Mouse (Mus musculus) olfactory bulb, adult 2 months (tissue): ENCODE measurements at regions not wholly inside any gene's neighbourhood (a gene's known extent, or its start where the extent isn't known, plus 50 kb on each side); places are given as distances from the start of the nearest gene placed in this dataset.

ENCODE experiments used
- H3K27ac ChIP-seq: fragments of 200-500 bp; 2 replicates; pipeline ENCODE4 v1.5.1; 2012; ENCODE audit warnings: low read depth, low read length; ENCODE audit not compliant: insufficient read depth
- H3K4me1 ChIP-seq: fragments of 200-500 bp; 2 replicates; pipeline ENCODE4 v1.6.1; 2012; ENCODE audit warnings: low read length; ENCODE audit not compliant: control insufficient read depth, insufficient read depth
- H3K4me3 ChIP-seq: fragments of 200-500 bp; 2 replicates; pipeline ENCODE4 v1.5.1; 2012; ENCODE audit warnings: mild to moderate bottlenecking, low read depth, low read length, moderate library complexity; ENCODE audit not compliant: insufficient read depth
- CTCF ChIP-seq: fragments of 200-500 bp; IDR thresholded peaks from 2 replicates; pipeline ENCODE4 v1.5.1; 2012; ENCODE audit warnings: low read depth, mild to moderate bottlenecking, low read length, moderate library complexity; ENCODE audit not compliant: insufficient read depth
- POLR2A ChIP-seq: fragments of 200-500 bp; IDR thresholded peaks from 2 replicates; pipeline ENCODE4 v1.6.1; 2012; ENCODE audit warnings: mild to moderate bottlenecking, low read depth, low read length, moderate library complexity; ENCODE audit not compliant: insufficient read depth
- WGBS: fragments of 180-500 bp; shearing (Covaris S2); methylation state at CpG from one replicate; pipeline ENCODE4 v1.1.7; 2018; 5-methylcytosine and 5-hydroxymethylcytosine counted together

- Histone ChIP-seq H3K27ac (no peak overlapping the region), H3K4me3 (no peak overlapping the region), H3K4me1 (no peaks in the 10 kb centered on the region)
- TF ChIP-seq POLR2A: no peak
- no peak for TF ChIP-seq CTCF
Measured at GRCm38 (mm10) chr13:40525501-40525900, 164.3 kb upstream of the Ofcc1 start.

DNA sequence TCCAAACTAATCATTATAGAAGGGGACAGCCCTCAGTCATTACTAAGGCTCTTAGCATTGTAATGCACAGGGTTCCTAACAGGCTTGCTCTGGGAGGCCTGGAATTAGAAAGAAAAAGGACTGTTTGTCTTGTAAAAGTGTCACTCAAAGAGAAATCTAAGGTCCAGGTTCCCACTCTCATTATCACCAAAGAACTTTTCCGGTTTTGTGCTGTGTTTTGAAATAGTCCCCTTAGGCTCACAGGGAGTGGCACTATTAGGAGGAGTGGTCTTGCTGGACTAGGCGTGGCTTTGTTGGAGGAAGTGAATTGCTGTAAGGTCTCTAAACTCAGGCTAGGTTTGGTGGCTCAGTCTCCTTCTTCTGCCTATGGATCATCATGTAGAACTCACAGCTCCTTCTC lies 161.9 kb upstream of the Ofcc1 start:
- H3K27ac ChIP-seq: no peak overlapping the region
- WGBS: 65% methylated on average over 2 of the region's 2 CpGs
- no peak for TF ChIP-seq POLR2A
- TF ChIP-seq CTCF: no peak
- H3K4me3 ChIP-seq: no peak overlapping the region
- no peaks in the 10 kb centered on the region for H3K4me1 ChIP-seq

DNA sequence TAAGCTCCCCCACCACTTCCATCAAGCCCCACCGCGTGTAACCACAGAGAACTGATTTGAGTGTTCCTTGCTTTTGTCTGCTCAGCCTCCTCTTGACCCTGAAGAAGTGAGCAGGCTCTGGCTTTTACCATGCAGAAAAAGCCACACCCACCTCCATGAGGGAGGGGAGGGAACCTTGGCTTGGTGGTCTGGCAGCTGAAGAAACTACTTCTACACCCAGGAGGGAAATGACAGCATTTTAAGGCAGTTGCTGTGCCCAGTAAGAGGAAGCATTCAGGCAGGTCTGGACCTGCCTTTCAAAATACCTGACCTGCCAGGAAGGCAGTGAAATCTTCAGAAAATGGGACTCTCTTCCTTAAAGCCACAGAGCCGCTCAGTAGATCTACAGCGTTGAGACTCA lies 156.9 kb upstream of the Ofcc1 start:
- TF ChIP-seq POLR2A: no peak
- TF ChIP-seq CTCF: no peak
- no peak overlapping the region for H3K27ac ChIP-seq
- H3K4me3 ChIP-seq: no peak overlapping the region
- no peaks in the 10 kb centered on the region for H3K4me1 ChIP-seq
- WGBS: 65% methylated on average over 4 of the region's 4 CpGs

DNA sequence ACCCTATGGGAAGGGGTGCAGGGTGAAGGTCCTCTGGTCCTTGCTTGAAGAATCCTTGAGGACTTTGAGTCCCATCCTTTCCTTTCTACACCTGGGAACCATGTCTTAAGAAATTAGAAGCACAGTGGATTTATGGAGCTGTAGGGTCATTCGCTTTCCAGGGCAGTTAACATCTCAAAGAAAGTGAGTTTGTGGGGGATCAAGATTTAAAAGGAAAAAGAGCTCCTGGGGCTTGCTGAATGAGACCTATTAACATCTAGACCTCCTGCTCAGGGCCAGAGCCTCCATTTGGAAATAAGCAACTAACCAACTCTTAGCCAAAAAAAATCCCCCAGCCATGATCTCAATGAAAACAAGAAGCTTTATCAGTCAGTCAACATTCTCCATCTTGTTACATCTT lies 148.0 kb upstream of the Ofcc1 start:
- no peak overlapping the region for H3K4me3 ChIP-seq
- 69% methylated on average over 1 of the region's 1 CpGs for WGBS
- H3K27ac ChIP-seq: no peak overlapping the region
- TF ChIP-seq CTCF (no peak), POLR2A (no peak)
- no peaks in the 10 kb centered on the region for H3K4me1 ChIP-seq

DNA sequence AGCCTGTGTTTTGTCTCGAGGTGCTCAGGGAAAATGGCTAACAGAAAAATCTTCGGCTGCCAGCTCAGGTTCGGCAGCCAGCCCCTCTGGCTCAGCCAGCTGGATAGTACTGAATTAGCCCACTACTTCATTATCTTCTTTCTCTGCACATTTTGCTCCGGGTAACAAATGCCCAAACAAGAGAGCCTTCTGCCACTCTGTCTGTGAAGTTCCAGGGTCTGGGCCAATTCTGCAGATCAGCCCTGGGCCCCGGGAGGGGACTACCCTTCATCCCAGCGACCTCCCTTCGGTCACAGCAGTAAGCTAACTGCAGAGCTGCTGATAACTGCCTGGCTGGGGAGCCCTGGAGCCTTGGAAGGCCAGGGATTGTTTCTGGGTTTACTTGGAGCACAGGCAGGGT lies 119.6 kb upstream of the Ofcc1 start:
- TF ChIP-seq POLR2A (no peak), CTCF (no peak)
- WGBS: 26% methylated on average over 7 of the region's 7 CpGs
- Histone ChIP-seq H3K27ac (no peak overlapping the region), H3K4me1 (no peaks in the 10 kb centered on the region), H3K4me3 (no peak overlapping the region)

GRCm38 (mm10) chr13:40472683-40473082 lies 111.4 kb upstream of the Ofcc1 start:
- Histone ChIP-seq H3K4me3 (no peak overlapping the region), H3K4me1 (no peaks in the 10 kb centered on the region), H3K27ac (no peak overlapping the region)
- 74% methylated on average over 3 of the region's 3 CpGs for WGBS
- no peak for TF ChIP-seq CTCF
- no peak for TF ChIP-seq POLR2A

- 91% methylated on average over 7 of the region's 7 CpGs for WGBS
- H3K27ac ChIP-seq: no peak overlapping the region
- TF ChIP-seq POLR2A (no peak), CTCF (no peak)
Measured at GRCm38 (mm10) chr13:40469162-40469561, 107.9 kb upstream of the Ofcc1 start.

DNA sequence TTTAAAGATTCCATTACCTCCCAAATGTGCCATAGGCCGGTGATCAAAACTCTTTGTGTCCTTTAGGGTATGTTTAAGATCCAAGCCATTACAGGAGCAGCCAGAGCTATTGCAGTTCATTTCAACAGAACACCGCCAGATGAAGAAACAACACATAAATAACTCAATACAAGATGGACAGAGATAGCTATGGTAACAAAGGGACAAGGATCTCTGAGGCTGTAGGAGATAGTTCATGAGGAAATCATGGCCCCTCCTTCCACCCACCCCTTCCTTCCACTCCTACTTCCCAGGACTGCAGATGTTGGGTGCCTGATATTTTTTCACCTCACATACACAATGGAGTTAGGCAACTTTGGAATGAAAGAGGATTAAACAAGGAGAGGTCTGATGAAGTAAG lies 92.1 kb upstream of the Ofcc1 start:
- 95% methylated on average over 2 of the region's 2 CpGs for WGBS
- TF ChIP-seq CTCF (no peak), POLR2A (no peak)
- no peak overlapping the region for H3K4me3 ChIP-seq
- H3K4me1 ChIP-seq: no peaks in the 10 kb centered on the region
- H3K27ac ChIP-seq: no peak overlapping the region

More at GRCm38 (mm10) chr13:40469162-40469561, 107.9 kb upstream of the Ofcc1 start:
- no peak overlapping the region for H3K4me3 ChIP-seq
- no peaks in the 10 kb centered on the region for H3K4me1 ChIP-seq

DNA sequence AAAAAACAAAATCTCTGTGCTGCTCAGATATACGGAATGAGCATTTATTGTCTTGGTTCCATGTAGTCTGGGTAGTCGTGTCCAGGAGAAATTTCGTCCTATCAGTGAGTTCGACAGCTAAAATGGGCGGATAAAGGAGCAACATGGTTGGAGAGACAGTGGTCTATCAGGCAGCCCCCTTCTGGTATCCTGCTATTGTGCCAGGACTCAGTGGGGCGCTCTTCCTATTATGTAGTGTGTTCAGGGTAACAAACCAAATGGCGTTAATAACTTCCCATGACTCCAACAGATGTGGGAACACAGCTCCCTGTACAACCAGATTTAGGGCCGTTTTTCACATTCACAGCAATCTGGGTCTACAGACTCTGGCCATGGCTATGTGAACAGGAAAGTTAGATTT lies 68.6 kb upstream of the Ofcc1 start:
- Histone ChIP-seq H3K4me1 (no peaks in the 10 kb centered on the region), H3K4me3 (no peak overlapping the region), H3K27ac (no peak overlapping the region)
- TF ChIP-seq POLR2A (no peak), CTCF (no peak)
- WGBS: 87% methylated on average over 8 of the region's 8 CpGs

GRCm38 (mm10) chr13:40423051-40423450 lies 61.8 kb upstream of the Ofcc1 start:
- Histone ChIP-seq H3K4me1 (no peaks in the 10 kb centered on the region), H3K4me3 (no peak overlapping the region), H3K27ac (no peak overlapping the region)
- TF ChIP-seq CTCF (no peak), POLR2A (no peak)
- WGBS: 80% methylated on average over 3 of the region's 3 CpGs
